In the genomic region with DNA sequence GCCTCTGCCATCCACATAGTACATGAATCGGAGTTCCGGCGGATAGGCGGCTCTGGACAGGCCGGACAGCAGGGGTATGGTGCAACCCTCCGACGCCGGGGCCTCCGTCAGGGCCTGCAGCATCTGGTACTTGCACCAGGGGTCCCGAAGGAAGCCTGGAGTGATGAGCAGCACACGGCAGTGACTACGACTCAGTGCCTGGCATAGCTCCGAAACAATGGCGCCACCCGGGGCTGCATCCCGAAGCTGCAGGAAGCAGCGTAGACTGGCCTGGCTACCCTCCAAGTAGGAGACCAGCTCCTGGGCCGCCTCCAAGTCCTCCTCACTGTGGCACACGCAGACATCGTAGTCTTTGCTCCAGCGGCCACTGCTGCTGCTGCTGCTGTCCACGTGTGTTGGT, we compare ENCODE assay signal across 10 mouse cellular contexts. TPM values are rescaled to one million over a fixed set of nuclear protein-coding genes. Genes with fewer than 3 reads are reported as not detected.
DNase-seq lines count a peak whose midpoint lies in the region; ATAC-seq and TF ChIP-seq lines count a peak whose summit lies in the region.
"Had no signal": no experiment of that assay in that cellular context is flagged by ENCODE, and none has a peak within 500 bp of the region (broad histone marks: within the 10 kb centered on the region; RNA-seq: fewer than 3 reads in every experiment).

No protein-coding gene starts in this region.

- H3K36me3 ChIP-seq in heart, embryonic 12.5 days: peaks cover 45% of the 10 kb centered on the region
- peaks cover 3% of the 10 kb centered on the region; the same call in 1 of the 2 replicates for H3K36me3 ChIP-seq in E14TG2a.4 (ENCODE audit: insufficient read depth, low read length)
- H3K36me3 ChIP-seq in kidney, embryonic 15.5 days: peaks cover 45% of the 10 kb centered on the region
- H3K36me3 ChIP-seq in midbrain, embryonic 16.5 days (ENCODE audit: control insufficient read depth, insufficient read depth, low read length): no peaks in the 10 kb centered on the region

- H3K9me3 ChIP-seq in heart, embryonic 12.5 days (replicated peaks): no peaks in the 10 kb centered on the region
- no peaks in the 10 kb centered on the region for H3K9me3 ChIP-seq in E14TG2a.4 (ENCODE audit: low read length)
- no peaks in the 10 kb centered on the region for H3K9me3 ChIP-seq in kidney, embryonic 15.5 days (replicated peaks)
- no peaks in the 10 kb centered on the region for H3K9me3 ChIP-seq in midbrain, embryonic 16.5 days (replicated peaks; ENCODE audit: control insufficient read depth, low read length, poor library complexity, severe bottlenecking)
- H3K9me3 ChIP-seq: liver, embryonic 13.5 days; stomach, embryonic 15.5 days had no signal

- no peak overlapping the region for H3K9ac ChIP-seq in heart, embryonic 12.5 days
- no peak overlapping the region for H3K9ac ChIP-seq in kidney, embryonic 15.5 days
- H3K9ac ChIP-seq in midbrain, embryonic 16.5 days (ENCODE audit: low read depth, low read length): no peak overlapping the region
- H3K9ac ChIP-seq: liver, embryonic 13.5 days; stomach, embryonic 15.5 days had no signal

- peak; percentile 51; the same call in 1 of the 2 replicates for ATAC-seq in heart, embryonic 12.5 days (ENCODE audit: insufficient number of reproducible peaks, low FRiP score)
- peak; percentile 22; the same call in 1 of the 2 replicates for ATAC-seq in kidney, embryonic 15.5 days (replicated peaks; ENCODE audit: low FRiP score)
- 0 out of 2 replicates have a peak, but pooled peaks have one; percentile 41 for ATAC-seq in midbrain, embryonic 16.5 days
- ATAC-seq in monocyte, adult 5-6 weeks (replicated peaks; ENCODE audit: insufficient number of reproducible peaks, low FRiP score, low TSS enrichment, poor library complexity, severe bottlenecking): no peak

- H3K27ac ChIP-seq in heart, embryonic 12.5 days (ENCODE audit: poor library complexity, severe bottlenecking): no peak overlapping the region
- no peak overlapping the region for H3K27ac ChIP-seq in kidney, embryonic 15.5 days
- H3K27ac ChIP-seq in midbrain, embryonic 16.5 days (ENCODE audit: low read length): no peak overlapping the region
- H3K27ac ChIP-seq: liver, embryonic 13.5 days; stomach, embryonic 15.5 days had no signal

- no peak overlapping the region for H3K4me2 ChIP-seq in heart, embryonic 12.5 days
- no peak overlapping the region for H3K4me2 ChIP-seq in kidney, embryonic 15.5 days
- H3K4me2 ChIP-seq in midbrain, embryonic 16.5 days (ENCODE audit: low read length): 0 out of 2 replicates have a peak overlapping the region, but pooled peaks have one; percentile 12
- H3K4me2 ChIP-seq: liver, embryonic 13.5 days; stomach, embryonic 15.5 days had no signal

- TF ChIP-seq CTCF in E14TG2a.4 (conservative IDR thresholded peaks at IDR 0.05; ENCODE audit: low read length): no peak

- H3K4me1 ChIP-seq in heart, embryonic 12.5 days (replicated peaks): no peaks in the 10 kb centered on the region; the same call in 1 of the 2 replicates
- peaks cover 24% of the 10 kb centered on the region for H3K4me1 ChIP-seq in E14TG2a.4 (replicated peaks; ENCODE audit: low read depth, low read length)
- no peaks in the 10 kb centered on the region for H3K4me1 ChIP-seq in kidney, embryonic 15.5 days
- no peaks in the 10 kb centered on the region for H3K4me1 ChIP-seq in midbrain, embryonic 16.5 days (ENCODE audit: control insufficient read depth, insufficient read depth, low read length)
- H3K4me1 ChIP-seq: liver, embryonic 13.5 days; stomach, embryonic 15.5 days had no signal

- no peak overlapping the region for H3K4me3 ChIP-seq in heart, embryonic 12.5 days
- H3K4me3 ChIP-seq in E14TG2a.4 (replicated peaks; ENCODE audit: low read length): peak overlapping the region; percentile 60
- H3K4me3 ChIP-seq in kidney, embryonic 15.5 days (replicated peaks): no peak overlapping the region
- H3K4me3 ChIP-seq in midbrain, embryonic 16.5 days (ENCODE audit: low read depth, low read length): no peak overlapping the region
- H3K4me3 ChIP-seq: liver, embryonic 13.5 days; stomach, embryonic 15.5 days had no signal

- no peak for DNase-seq in heart, adult 9 months (ENCODE audit: low spot score in 2 of 2)
- DNase-seq in brain, adult 2 months (ENCODE audit: low read depth, low spot score): peak; percentile 83
- no peak for DNase-seq in thymus, postnatal 25 days
- DNase-seq: liver, embryonic 13.5 days had no signal

- H3K27me3 ChIP-seq in heart, embryonic 12.5 days (replicated peaks): no peaks in the 10 kb centered on the region
- H3K27me3 ChIP-seq in E14TG2a.4 (ENCODE audit: insufficient read depth, low read length): peaks cover 5% of the 10 kb centered on the region; the same call in 1 of the 2 replicates
- no peaks in the 10 kb centered on the region for H3K27me3 ChIP-seq in kidney, embryonic 15.5 days
- no peaks in the 10 kb centered on the region for H3K27me3 ChIP-seq in midbrain, embryonic 16.5 days (ENCODE audit: control insufficient read depth, insufficient read depth, low read depth, low read length)
- H3K27me3 ChIP-seq: liver, embryonic 13.5 days; stomach, embryonic 15.5 days had no signal

- 77% methylated on average over 22 of the region's 22 CpGs for WGBS in heart, embryonic 12.5 days
- 82% methylated on average over 22 of the region's 22 CpGs for WGBS in kidney, embryonic 15.5 days
- 67% methylated on average over 22 of the region's 22 CpGs for WGBS in midbrain, embryonic 16.5 days

RNA-seq across cellular contexts. Expression of a gene that starts 11.3 kb away (rescaled TPM):
- 97.4 and 101 TPM in 2 replicates for polyA plus RNA-seq in heart, embryonic 12.5 days (2016; fragmentation: Nextera tagmentation; extraction: Ambion mirVana)
- polyA plus RNA-seq in kidney, embryonic 15.5 days (2015; fragmentation: Nextera tagmentation; extraction: Ambion mirVana): 117 and 123 TPM in 2 replicates
- polyA plus RNA-seq in midbrain, embryonic 16.5 days (2015; fragmentation: Nextera tagmentation; extraction: Ambion mirVana): 65.8 and 68.2 TPM in 2 replicates
- total RNA-seq in monocyte, adult 5-6 weeks (2017): 44.4 to 75.2 TPM (median 54.0 TPM) in 3 replicates

RNA-seq across cellular contexts. Expression of a gene that starts 11.4 kb away (rescaled TPM):
- polyA plus RNA-seq in heart, embryonic 12.5 days (2016; fragmentation: Nextera tagmentation; extraction: Ambion mirVana): 11.8 and 11.9 TPM in 2 replicates
- 11.9 and 12.1 TPM in 2 replicates for polyA plus RNA-seq in kidney, embryonic 15.5 days (2015; fragmentation: Nextera tagmentation; extraction: Ambion mirVana)
- 4.3 and 4.6 TPM in 2 replicates for polyA plus RNA-seq in midbrain, embryonic 16.5 days (2015; fragmentation: Nextera tagmentation; extraction: Ambion mirVana)
- total RNA-seq in monocyte, adult 5-6 weeks (2017): 9.9 to 13.5 TPM (median 12.9 TPM) in 3 replicates

RNA-seq across cellular contexts. Expression of a gene that starts 12.8 kb away (rescaled TPM):
- polyA plus RNA-seq in heart, embryonic 12.5 days (2016; fragmentation: Nextera tagmentation; extraction: Ambion mirVana): 61.5 and 64.4 TPM in 2 replicates
- 94.4 and 95.4 TPM in 2 replicates for polyA plus RNA-seq in kidney, embryonic 15.5 days (2015; fragmentation: Nextera tagmentation; extraction: Ambion mirVana)
- 73.4 and 79.2 TPM in 2 replicates for polyA plus RNA-seq in midbrain, embryonic 16.5 days (2015; fragmentation: Nextera tagmentation; extraction: Ambion mirVana)
- 22.0 to 26.1 TPM (median 25.5 TPM) in 3 replicates for total RNA-seq in monocyte, adult 5-6 weeks (2017)

RNA-seq across cellular contexts. Expression of a gene that starts 22.2 kb away (rescaled TPM):
- polyA plus RNA-seq in heart, embryonic 12.5 days (2016; fragmentation: Nextera tagmentation; extraction: Ambion mirVana): 62.2 and 67.6 TPM in 2 replicates
- polyA plus RNA-seq in kidney, embryonic 15.5 days (2015; fragmentation: Nextera tagmentation; extraction: Ambion mirVana): 47.3 and 50.7 TPM in 2 replicates
- polyA plus RNA-seq in midbrain, embryonic 16.5 days (2015; fragmentation: Nextera tagmentation; extraction: Ambion mirVana): 49.8 and 51.2 TPM in 2 replicates
- 33.0 to 49.7 TPM (median 42.1 TPM) in 3 replicates for total RNA-seq in monocyte, adult 5-6 weeks (2017)
